Mouse (Mus musculus) lung, postnatal 0 days (tissue): ENCODE results near the gene March2.

ENCODE experiments used
- CTCF ChIP-seq: IDR thresholded peaks from 2 replicates; pipeline ENCODE4 v1.5.1; 2016; ENCODE audit warnings: antibody characterized with exemption, mild to moderate bottlenecking
- EP300 ChIP-seq: IDR thresholded peaks from 2 replicates; pipeline ENCODE4 v1.6.1; 2016; ENCODE audit warnings: antibody characterized with exemption, mild to moderate bottlenecking, control low read depth

GRCm38 (mm10) chr17:33729215-33729614 is 10.7 kb upstream of the March2 start:
- TF ChIP-seq EP300 = no peak
- TF ChIP-seq CTCF = peak; percentile 59
